Mouse (Mus musculus) urinary bladder, adult 18-20 months (tissue): ENCODE data around the gene Tmem201.

Experiments used
- DNase-seq, 2 experiments: peaks; one replicate each; pipeline ENCODE4 v3.0.0; 2022; ENCODE audit warnings: low spot score in 2 of 2, mixed read lengths in 2 of 2

Gene Tmem201

DNA sequence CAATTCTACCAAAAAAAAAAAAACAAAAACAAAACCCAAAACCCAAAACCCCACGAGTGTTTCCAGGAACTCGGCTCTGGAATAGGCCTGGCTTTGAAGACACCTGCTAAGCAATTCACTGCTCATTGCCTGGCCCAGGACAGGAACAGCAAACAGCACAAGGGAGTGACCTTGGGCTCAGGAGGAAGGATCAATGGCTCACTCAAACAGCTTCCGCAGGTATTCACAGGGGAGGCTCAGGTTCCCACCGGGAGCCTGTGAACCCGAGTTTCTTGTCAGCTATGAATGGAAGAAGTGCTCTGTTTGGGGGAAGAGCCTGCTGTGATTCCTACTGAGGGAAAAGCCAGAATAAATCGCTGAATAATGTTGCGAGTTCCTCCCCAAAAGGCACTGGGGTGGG is 54.0 kb downstream of the Tmem201 start:
- no peak for DNase-seq

DNA sequence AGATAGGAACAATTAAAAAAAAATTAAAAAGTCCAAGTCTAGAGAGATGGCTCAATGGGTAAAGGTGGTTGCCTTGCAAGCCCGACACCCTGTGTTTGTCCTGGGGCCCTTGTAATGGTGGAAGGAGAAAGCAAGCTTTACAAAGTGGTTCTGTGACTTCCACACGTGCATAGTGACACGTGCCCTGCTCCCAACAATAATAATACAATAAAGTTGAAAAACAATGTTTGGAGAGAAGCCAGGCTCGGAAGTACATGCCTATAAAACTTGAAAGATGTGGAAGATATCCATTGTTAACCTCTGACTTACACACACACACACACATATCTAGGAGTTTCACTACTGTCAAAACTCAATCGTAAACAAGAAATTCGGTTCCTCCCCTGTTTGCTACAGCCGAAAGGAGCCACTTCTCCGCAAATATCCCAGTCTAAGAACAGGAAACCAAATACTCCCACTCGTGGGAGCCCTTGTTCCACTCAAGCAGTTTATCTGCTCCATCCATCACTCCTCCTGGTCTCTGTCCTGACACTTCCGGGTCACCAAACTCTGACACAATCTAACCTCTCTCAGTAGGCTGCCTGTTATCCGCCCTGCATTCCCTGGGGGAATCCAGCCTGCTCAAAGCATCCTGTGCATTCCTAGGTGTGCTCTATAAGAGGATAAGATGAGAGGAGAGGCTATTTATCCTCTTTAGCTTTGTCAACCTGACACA is 58.6 kb downstream of the Tmem201 start:
- no peak for DNase-seq

DNA sequence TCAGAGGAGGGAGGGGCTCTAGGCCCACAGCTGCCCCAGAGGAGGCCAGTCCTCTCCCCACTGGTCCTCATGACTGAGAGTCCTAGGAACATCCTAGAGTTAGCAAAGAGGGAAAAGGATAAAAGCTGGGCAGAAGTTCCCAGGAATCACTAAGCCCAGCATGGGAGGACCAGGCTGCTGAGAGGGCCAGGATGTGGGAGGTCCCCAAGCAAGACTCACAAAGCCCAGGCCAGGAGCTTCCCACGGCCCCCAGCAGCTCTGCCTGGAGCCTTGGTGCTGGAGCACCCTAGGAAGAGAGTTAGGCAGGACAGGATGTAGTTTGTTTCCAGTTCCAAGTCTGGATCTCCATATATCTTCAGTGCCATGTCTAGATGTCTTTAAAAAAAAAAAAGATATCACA is 59.8 kb downstream of the Tmem201 start:
- no peak for DNase-seq

- DNase-seq, result peak; percentile 62 to 67
These were observed 62.2 kb downstream of the Tmem201 start for GRCm38 (mm10) chr4:149675378-149676261.

GRCm38 (mm10) chr4:149674814-149675377 is 62.9 kb downstream of the Tmem201 start:
- no peak for DNase-seq

DNA sequence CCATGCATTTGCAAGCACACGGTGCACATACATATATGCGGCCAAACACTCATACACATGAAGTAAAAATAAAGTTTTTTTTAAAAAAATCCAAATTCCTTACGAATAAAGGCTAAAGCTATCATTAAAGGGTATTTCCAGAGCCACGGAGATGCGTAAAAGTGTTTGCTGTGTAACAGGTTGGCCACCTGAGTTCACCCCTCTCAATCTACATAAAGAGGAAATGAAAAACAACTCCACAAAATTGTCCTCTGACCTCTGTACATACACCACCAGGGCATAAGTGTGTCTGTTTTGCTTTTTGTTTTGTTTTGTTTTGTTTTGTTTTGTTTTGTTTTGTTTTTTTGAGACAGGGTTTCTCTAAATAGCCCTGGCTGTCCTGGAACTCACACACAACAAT is 65.1 kb downstream of the Tmem201 start:
- no peak for DNase-seq

- DNase-seq, result no peak
These were observed 66.7 kb downstream of the Tmem201 start for GRCm38 (mm10) chr4:149671175-149671574.

DNA sequence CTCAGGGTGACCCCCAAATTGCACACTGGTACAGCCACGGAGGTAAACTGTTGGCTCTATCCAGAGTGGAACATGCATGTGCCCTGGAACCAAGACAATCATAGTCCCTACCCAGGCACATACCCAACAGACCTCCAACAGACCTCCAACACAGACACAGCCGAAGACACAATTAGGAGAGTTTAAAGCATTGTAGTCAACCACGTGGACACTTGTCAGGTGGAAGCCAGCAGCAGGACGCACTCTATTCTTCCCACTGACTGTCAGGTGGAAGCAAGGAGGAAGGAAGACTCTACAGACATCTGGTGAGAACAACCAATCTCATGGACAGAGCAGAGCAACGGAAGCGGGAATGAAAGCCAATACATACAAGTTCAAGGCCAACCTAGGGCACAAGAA is 72.2 kb downstream of the Tmem201 start:
- no peak for DNase-seq
